Mouse (Mus musculus) lung, postnatal 0 days (tissue): Measurements from ENCODE around the gene Bola1.

ENCODE experiments used
- CTCF ChIP-seq: IDR thresholded peaks from 2 replicates; pipeline ENCODE4 v1.5.1; 2016; ENCODE audit warnings: antibody characterized with exemption, mild to moderate bottlenecking
- EP300 ChIP-seq: IDR thresholded peaks from 2 replicates; pipeline ENCODE4 v1.6.1; 2016; ENCODE audit warnings: antibody characterized with exemption, mild to moderate bottlenecking, control low read depth

DNA sequence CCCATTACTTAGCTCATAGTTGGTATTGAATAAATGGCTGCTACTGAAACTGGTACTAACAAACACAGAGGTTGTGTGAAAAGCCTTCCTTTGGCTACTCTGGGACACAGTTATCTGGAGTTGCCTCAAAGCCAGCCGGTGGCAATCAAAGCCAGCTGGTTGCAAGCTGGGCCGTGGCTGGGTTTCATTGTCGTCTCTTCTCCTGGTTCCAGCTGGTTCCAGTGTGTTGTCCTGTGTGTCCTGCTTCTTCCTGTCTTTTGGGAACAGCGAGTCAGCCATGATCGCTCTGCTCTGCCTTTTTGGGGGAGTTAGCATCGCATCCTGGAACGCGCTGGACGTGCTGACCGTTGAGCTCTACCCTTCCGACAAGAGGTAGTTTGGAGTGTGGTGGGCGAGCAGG lies 26.5 kb downstream of the Bola1 start:
- TF ChIP-seq EP300 (no peak), CTCF (no peak)
